Mouse (Mus musculus) embryonic fibroblast, embryonic 13.5 days (primary cell): ENCODE results near the gene Foxn3. TPM values are rescaled to one million over a fixed set of nuclear protein-coding genes. Genes with fewer than 3 reads are reported as not detected.

Experiments used
- H3K27ac ChIP-seq: 2 replicates; pipeline ENCODE4 v1.5.1; 2012; ENCODE audit warnings: low read length, control low read depth, inconsistent platforms; ENCODE audit not compliant: insufficient read depth
- H3K4me1 ChIP-seq: 2 replicates; pipeline ENCODE4 v1.6.1; 2011; ENCODE audit warnings: low read length; ENCODE audit not compliant: control insufficient read depth, insufficient read depth
- H3K4me3 ChIP-seq: 2 replicates; pipeline ENCODE4 v1.5.1; 2011; ENCODE audit warnings: mild to moderate bottlenecking, control low read depth, low read length; ENCODE audit not compliant: insufficient read depth
- CTCF ChIP-seq: IDR thresholded peaks from 2 replicates; pipeline ENCODE4 v1.5.1; 2011; ENCODE audit warnings: mild to moderate bottlenecking, control low read depth, low read length, moderate library complexity, borderline replicate concordance; ENCODE audit not compliant: insufficient read depth
- POLR2A ChIP-seq: IDR thresholded peaks from 2 replicates; pipeline ENCODE4 v1.6.1; 2011; ENCODE audit warnings: low read depth, mild to moderate bottlenecking, control low read depth, low read length, moderate library complexity
- polyA plus RNA-seq: library from polyadenylated mRNA; stranded (reverse); fragments of >200 nt; gene quantifications from 2 replicates; pipeline ENCODE4 v1.2.4, GENCODE M21; 2011; ENCODE audit warnings: low read depth; ENCODE audit not compliant: missing spikeins, insufficient read length

Gene Foxn3
- polyA plus RNA-seq, 1 experiment: 59.0 TPM

DNA sequence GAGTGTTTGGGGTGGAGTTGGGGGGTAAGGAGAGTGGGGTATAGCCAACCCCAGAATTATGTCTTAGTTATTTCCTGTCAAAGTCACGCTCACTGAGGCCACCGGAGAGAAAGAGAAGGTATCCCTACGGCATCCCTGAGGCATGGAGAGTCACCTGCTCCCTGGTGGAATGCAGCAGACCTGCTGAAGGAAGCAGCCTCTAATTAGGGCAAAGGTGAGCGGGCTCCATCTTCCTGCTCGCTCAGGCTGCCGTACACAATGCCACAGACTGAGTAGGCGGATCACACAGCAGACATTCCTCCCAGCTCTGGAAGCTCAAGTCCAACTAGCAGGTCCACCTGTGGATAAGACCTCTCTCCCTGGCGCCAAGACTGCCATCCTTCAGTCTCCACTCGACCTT is 197.4 kb downstream of the Foxn3 start:
- no peak overlapping the region for H3K4me3 ChIP-seq
- H3K27ac ChIP-seq: no peak overlapping the region
- TF ChIP-seq CTCF: no peak
- TF ChIP-seq POLR2A: no peak
- H3K4me1 ChIP-seq: no peaks in the 10 kb centered on the region; the same call in 1 of the 2 replicates

DNA sequence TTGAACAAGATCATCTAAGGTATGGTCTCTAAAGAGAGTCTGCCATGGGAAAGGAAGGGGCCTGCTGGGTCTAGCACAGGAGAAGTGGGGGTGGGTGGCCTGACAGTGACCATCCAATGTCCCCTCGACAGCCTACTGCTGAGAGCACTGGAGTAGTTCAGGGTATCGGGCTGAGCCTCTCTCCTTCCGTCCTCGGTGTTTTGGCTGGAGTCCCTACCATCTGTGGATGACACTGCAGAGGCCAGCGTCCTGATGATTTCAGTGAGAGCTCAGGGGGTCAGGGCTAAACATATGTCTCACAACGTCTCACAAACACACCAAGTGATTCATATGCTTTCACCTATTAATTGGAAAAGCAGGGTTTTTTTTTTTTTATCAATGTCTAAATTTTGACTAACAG is 199.2 kb downstream of the Foxn3 start:
- Histone ChIP-seq H3K27ac (no peak overlapping the region), H3K4me1 (no peaks in the 10 kb centered on the region; the same call in 1 of the 2 replicates), H3K4me3 (no peak overlapping the region)
- TF ChIP-seq CTCF (no peak), POLR2A (no peak)

DNA sequence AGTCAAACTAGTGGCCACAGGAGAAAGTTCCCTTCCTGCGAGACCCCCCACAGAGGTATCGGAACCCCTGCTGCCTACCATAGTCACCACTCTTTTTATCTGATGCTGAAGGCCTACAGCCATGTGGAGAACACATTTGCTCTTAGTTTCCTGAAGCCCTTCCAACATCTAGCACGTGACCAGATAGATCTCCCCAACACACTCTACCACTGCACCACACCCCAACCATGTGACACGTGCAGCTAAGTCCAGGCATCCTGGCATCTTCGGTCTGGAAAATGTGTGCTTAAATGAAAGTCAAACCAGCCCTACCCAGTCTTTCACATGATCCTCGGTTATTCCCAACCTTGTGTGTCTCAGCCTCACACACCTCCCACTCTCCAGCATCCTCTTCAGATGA is 200.4 kb downstream of the Foxn3 start:
- Histone ChIP-seq H3K4me1 (peaks cover 4% of the 10 kb centered on the region), H3K27ac (no peak overlapping the region), H3K4me3 (no peak overlapping the region)
- no peak for TF ChIP-seq CTCF
- no peak for TF ChIP-seq POLR2A

DNA sequence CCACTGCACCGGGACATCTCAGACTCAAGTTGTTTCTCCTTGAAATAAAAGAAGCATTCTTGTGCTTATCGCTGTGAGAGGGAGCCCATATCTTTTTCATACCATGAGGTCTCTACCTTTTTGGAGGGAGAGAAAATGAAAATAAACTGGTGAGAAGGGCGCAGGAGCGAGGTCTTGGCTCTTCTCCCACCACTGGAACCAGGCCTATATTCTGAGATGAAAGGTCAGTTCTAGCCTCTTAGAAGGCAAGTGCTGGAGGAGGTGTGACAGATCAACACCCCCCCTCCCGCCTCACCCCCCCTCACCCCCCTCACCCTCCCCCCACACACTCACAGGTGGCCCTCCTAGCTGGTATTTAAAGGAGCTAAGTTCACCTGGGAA is 201.6 kb downstream of the Foxn3 start:
- no peak overlapping the region for H3K4me3 ChIP-seq
- no peak for TF ChIP-seq CTCF
- H3K4me1 ChIP-seq: peaks cover 16% of the 10 kb centered on the region
- no peak overlapping the region for H3K27ac ChIP-seq

DNA sequence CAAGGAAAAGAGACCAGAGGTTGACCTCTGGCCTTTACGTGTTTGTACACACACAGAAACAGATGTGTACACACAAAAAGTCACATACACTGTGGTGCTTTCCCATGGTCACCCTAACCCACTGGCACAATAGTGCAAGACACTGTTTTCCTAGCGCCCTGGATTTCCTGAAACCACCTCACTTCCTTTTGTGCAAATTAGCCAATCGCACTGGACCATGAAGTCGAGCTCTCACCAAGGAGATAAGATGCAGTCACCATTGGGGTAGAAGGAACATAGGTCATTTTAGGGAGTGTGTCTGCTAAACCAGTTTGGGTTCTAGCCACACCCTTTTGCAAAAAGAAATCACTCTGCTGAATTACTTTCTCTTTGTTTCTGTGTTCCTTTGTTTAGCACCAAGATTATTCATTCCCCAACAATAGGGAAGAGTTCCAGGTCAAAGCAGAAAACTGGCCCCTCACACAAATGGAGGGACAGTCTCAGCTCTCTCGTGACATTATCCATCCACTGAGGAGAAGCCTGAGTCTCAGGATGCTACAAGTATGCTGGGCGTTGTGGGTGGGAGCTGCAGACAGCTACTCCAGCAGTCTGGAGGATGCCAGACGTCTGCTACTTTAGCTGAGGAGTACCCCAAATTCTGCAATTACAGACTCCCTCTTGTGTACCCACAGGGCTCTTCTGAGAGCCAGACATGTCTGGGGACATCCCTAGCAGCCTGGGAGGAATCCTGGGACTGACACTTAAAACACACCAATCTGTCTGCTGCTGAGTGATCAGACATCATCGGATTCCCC is 202.2 kb downstream of the Foxn3 start:
- H3K4me3 ChIP-seq: no peak overlapping the region
- peaks cover 19% of the 10 kb centered on the region for H3K4me1 ChIP-seq
- no peak overlapping the region for H3K27ac ChIP-seq
- TF ChIP-seq POLR2A (no peak), CTCF (no peak)

DNA sequence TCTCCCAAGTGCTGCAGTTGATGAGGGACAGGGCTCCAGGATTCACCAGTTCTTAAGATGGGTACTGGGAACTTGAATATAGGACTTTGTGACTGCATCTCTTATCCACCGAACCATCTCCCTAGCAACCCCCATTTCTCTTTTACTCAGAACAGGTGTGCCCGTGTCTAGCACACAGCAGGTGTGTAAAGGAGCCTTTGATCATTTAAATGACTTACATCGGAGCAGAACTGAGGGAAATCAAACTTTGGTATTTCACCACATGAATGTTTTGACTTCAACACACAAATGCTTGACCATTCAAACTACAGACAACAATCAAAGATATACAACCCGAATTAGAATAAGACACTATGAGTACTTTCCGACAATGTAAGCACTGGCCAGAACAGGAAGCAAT is 204.7 kb downstream of the Foxn3 start:
- Histone ChIP-seq H3K4me3 (no peak overlapping the region), H3K27ac (no peak overlapping the region), H3K4me1 (peaks cover 23% of the 10 kb centered on the region)
- no peak for TF ChIP-seq POLR2A
- TF ChIP-seq CTCF: no peak

DNA sequence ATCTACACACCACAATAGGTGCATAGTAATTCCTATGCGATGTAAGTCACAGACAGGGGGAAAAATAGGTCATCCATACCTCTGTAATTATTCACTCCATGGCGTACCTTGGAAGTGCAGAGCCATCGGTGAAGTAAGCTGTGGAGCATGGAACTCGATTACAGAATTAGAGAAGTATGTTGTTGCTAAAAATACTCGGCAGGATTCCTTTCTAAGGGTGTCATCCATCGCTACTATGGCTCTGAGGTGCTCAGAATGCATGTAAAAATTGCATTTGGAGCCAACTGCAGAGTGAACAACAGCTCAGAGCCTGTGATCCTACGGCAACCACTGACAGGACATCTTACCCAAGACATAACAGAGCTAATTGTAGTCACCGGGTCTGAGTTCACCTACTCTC is 206.7 kb downstream of the Foxn3 start:
- no peak for TF ChIP-seq CTCF
- no peak for TF ChIP-seq POLR2A
- Histone ChIP-seq H3K4me1 (peaks cover 24% of the 10 kb centered on the region), H3K27ac (peak overlapping the region; percentile 95), H3K4me3 (no peak overlapping the region)

DNA sequence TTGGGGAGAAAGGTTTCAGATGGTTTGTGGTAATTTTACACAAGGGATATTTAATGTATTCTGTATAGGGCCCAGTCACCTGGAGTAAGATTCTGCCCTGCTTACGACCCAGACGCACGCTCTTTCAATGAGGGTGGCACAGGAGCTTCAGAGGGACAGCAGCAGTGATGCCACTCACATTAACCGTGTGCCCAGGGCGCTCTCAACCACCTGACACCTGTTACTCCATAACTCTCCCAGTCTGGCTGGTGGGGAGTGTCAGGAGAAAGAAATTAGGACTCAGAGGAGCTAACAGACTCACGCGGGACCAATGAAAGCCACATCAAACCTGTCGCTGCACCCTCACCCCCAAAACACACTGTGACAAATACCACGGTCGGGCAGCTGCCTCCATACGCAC is 209.7 kb downstream of the Foxn3 start:
- H3K27ac ChIP-seq: no peak overlapping the region
- peaks cover 26% of the 10 kb centered on the region for H3K4me1 ChIP-seq
- TF ChIP-seq CTCF (no peak), POLR2A (no peak)
- no peak overlapping the region for H3K4me3 ChIP-seq

DNA sequence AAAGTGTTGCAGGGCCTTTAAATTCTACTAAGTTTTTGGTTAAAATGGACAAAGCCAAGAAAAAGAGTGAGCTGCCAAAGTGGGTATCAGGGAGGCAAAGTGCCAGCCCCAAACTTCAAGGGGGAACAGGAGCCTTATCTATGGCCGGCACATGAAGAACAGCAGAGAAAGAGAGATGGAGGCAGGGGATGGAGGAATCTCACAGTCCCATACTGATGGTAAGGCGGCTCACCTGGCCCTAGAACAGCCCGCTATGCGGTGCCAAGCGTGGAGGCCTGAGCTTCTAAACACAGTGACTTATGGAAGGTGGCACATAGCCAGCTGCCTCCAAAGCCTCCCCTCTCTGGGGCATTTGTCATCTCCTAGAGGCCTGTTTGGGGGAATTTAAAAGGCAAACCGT is 210.8 kb downstream of the Foxn3 start:
- H3K27ac ChIP-seq: peak overlapping the region; percentile 88; the same call in 1 of the 2 replicates
- peaks cover 19% of the 10 kb centered on the region for H3K4me1 ChIP-seq
- no peak overlapping the region for H3K4me3 ChIP-seq
- TF ChIP-seq CTCF (no peak), POLR2A (no peak)

DNA sequence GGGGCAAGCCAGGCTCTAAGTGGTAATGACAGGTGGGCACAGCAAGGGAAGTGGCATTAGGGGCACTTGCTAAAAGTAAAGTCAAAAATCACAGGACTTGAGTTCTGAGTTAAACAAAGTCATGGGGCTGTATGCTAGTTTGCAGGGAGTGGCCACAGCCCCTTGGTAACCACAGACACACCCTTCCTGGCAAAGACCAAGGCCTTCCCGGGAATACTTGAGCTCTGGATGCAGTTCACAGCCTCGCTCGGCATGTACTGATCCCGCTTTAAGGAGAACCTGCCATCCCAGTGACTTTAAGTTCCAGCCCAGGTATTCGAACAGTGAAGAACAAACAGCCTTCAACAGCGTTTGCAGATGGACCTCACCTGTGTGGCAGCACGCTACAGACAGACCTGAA is 211.2 kb downstream of the Foxn3 start:
- peak overlapping the region; percentile 88 for H3K27ac ChIP-seq
- TF ChIP-seq CTCF: no peak
- no peak for TF ChIP-seq POLR2A
- peaks cover 14% of the 10 kb centered on the region for H3K4me1 ChIP-seq
- H3K4me3 ChIP-seq: no peak overlapping the region
